Mouse (Mus musculus) heart, adult 2 months (tissue): ENCODE measurements around the gene Twsg1.

ENCODE experiments used
- CTCF ChIP-seq: fragments of 200-600 bp; IDR thresholded peaks from 2 replicates; pipeline ENCODE4 v1.8.1; 2022; ENCODE audit warnings: antibody characterized with exemption, mild to moderate bottlenecking, moderate library complexity
- POLR2A ChIP-seq: fragments of 200-500 bp; IDR thresholded peaks from 2 replicates; pipeline ENCODE4 v1.6.1; 2011; ENCODE audit warnings: mild to moderate bottlenecking, low read depth, low read length, control low read depth; ENCODE audit not compliant: insufficient read depth

DNA sequence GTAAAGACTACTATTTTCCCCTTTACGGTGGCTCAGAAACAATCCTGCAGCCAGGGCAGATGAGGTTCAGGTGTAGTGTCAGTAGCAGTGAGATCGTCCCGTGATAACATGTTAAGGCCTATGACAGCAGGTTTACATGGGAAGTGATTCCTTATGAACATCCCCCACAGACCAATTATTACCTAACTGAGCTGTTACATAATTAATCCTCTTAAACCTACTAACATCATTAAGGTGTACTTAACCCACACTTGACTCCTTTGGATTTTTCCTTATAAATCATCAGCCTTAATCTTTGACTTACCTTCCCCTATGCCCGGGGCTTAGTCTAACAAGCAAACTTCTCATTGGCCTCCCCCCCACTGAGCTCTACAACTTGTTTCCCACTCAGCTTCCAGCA is 77.9 kb downstream of the Twsg1 start:
- no peak for TF ChIP-seq CTCF
- TF ChIP-seq POLR2A: no peak
